Mouse (Mus musculus) heart, postnatal 0 days (tissue): ENCODE results near the gene Elp4.

Source experiments
- CTCF ChIP-seq: IDR thresholded peaks from 2 replicates; pipeline ENCODE4 v1.5.1; 2016; ENCODE audit warnings: antibody characterized with exemption, control low read depth, low read depth
- EP300 ChIP-seq: IDR thresholded peaks from 2 replicates; pipeline ENCODE4 v1.6.1; 2016; ENCODE audit warnings: antibody characterized with exemption, low read depth

DNA sequence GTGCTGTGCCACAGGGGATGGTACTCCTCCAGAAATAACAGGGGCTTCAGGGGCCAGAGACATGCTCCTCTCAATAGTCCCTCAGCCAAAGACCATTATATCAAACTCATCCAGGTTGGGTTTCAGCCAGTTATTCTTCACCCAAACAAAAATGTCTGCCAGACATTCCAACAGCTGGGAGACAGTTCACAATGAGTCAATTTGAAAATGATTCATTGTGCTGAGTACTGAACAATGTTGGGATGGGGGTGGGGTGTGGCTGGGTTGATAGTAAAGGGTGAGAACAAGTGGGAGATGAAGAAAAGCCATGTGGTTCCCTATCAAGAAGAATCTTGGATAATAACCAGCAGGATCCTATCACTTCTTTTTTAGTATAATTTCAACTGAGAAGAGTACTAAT is 108.3 kb downstream of the Elp4 start:
- TF ChIP-seq CTCF (no peak), EP300 (no peak)
